Mouse (Mus musculus): ENCODE measurements at regions not wholly inside any gene's neighbourhood (a gene's known extent, or its start where the extent isn't known, plus 50 kb on each side); places are given as distances from the start of the nearest gene placed in this dataset.

- Histone ChIP-seq H3K27ac (replicated peaks) (no peak overlapping the region), H3K4me1 (replicated peaks; ENCODE audit: control insufficient read depth, insufficient read depth) (no peaks in the 10 kb centered on the region), H3K36me3 (ENCODE audit: control insufficient read depth, insufficient read depth, low read length) (no peaks in the 10 kb centered on the region), H3K9ac (ENCODE audit: low read length) (no peak overlapping the region), H3K4me2 (replicated peaks; ENCODE audit: low read depth) (no peak overlapping the region), H3K27me3 (ENCODE audit: control insufficient read depth, insufficient read depth, low read length) (no peaks in the 10 kb centered on the region), H3K4me3 (ENCODE audit: low read depth, low read length) (no peak overlapping the region), H3K9me3 (ENCODE audit: control insufficient read depth, low read length) (no peaks in the 10 kb centered on the region)
- ATAC-seq (ENCODE audit: low FRiP score, low TSS enrichment) (no peak), DNase-seq (ENCODE audit: low spot score) (no peak)
- TF ChIP-seq EP300 (optimal IDR thresholded peaks at IDR 0.05) (no peak), CTCF (IDR thresholded peaks at IDR 0.05; ENCODE audit: low read depth) (0 out of 2 replicates have a peak, but pooled peaks have one; percentile 4)
- WGBS: 79% methylated on average over 8 of the region's 8 CpGs
Observed at GRCm38 (mm10) chr10:83906751-83907150, 184.1 kb downstream of the 1500009L16Rik start.

- Histone ChIP-seq H3K27me3 (ENCODE audit: control insufficient read depth, insufficient read depth, low read length) (no peaks in the 10 kb centered on the region), H3K9ac (ENCODE audit: low read length) (no peak overlapping the region), H3K9me3 (ENCODE audit: control insufficient read depth, low read length) (no peaks in the 10 kb centered on the region), H3K4me2 (replicated peaks; ENCODE audit: low read depth) (no peak overlapping the region), H3K4me1 (replicated peaks; ENCODE audit: control insufficient read depth, insufficient read depth) (no peaks in the 10 kb centered on the region), H3K27ac (replicated peaks) (no peak overlapping the region), H3K4me3 (ENCODE audit: low read depth, low read length) (no peak overlapping the region), H3K36me3 (ENCODE audit: control insufficient read depth, insufficient read depth, low read length) (no peaks in the 10 kb centered on the region)
- DNase-seq (ENCODE audit: low spot score) (no peak), ATAC-seq (ENCODE audit: low FRiP score, low TSS enrichment) (no peak)
- 84% methylated on average over 10 of the region's 10 CpGs for whole genome bisulfite sequencing
- TF ChIP-seq CTCF (IDR thresholded peaks at IDR 0.05; ENCODE audit: low read depth) (no peak), EP300 (optimal IDR thresholded peaks at IDR 0.05) (no peak)
Observed at GRCm38 (mm10) chr10:83910649-83911370, 188.1 kb downstream of the 1500009L16Rik start.

GRCm38 (mm10) chr10:83914401-83915132 lies 191.9 kb downstream of the 1500009L16Rik start:
- H3K9ac ChIP-seq (ENCODE audit: low read length): no peak overlapping the region
- WGBS: 26% methylated on average over 12 of the region's 12 CpGs
- H3K9me3 ChIP-seq (ENCODE audit: control insufficient read depth, low read length): no peaks in the 10 kb centered on the region
- H3K27me3 ChIP-seq (ENCODE audit: control insufficient read depth, insufficient read depth, low read length): no peaks in the 10 kb centered on the region
- no peak overlapping the region for H3K4me3 ChIP-seq (ENCODE audit: low read depth, low read length)
- no peak overlapping the region for H3K4me2 ChIP-seq (replicated peaks; ENCODE audit: low read depth)
- no peak for TF ChIP-seq EP300 (optimal IDR thresholded peaks at IDR 0.05)
- TF ChIP-seq CTCF (IDR thresholded peaks at IDR 0.05; ENCODE audit: low read depth): no peak
- no peaks in the 10 kb centered on the region for H3K36me3 ChIP-seq (ENCODE audit: control insufficient read depth, insufficient read depth, low read length)
- no peaks in the 10 kb centered on the region for H3K4me1 ChIP-seq (replicated peaks; ENCODE audit: control insufficient read depth, insufficient read depth)
- DNase-seq (ENCODE audit: low spot score) (no peak), ATAC-seq (ENCODE audit: low FRiP score, low TSS enrichment) (no peak)
- no peak overlapping the region for H3K27ac ChIP-seq (replicated peaks)

GRCm38 (mm10) chr10:83915133-83915730 lies 192.6 kb downstream of the 1500009L16Rik start:
- no peaks in the 10 kb centered on the region for H3K36me3 ChIP-seq (ENCODE audit: control insufficient read depth, insufficient read depth, low read length)
- no peak overlapping the region for H3K4me2 ChIP-seq (replicated peaks; ENCODE audit: low read depth)
- no peaks in the 10 kb centered on the region for H3K9me3 ChIP-seq (ENCODE audit: control insufficient read depth, low read length)
- H3K9ac ChIP-seq (ENCODE audit: low read length): no peak overlapping the region
- no peak overlapping the region for H3K4me3 ChIP-seq (ENCODE audit: low read depth, low read length)
- DNase-seq (ENCODE audit: low spot score): no peak
- H3K4me1 ChIP-seq (replicated peaks; ENCODE audit: control insufficient read depth, insufficient read depth): no peaks in the 10 kb centered on the region
- TF ChIP-seq CTCF (IDR thresholded peaks at IDR 0.05; ENCODE audit: low read depth) (no peak), EP300 (optimal IDR thresholded peaks at IDR 0.05) (no peak)
- 49% methylated on average over 9 of the region's 9 CpGs for WGBS
- H3K27ac ChIP-seq (replicated peaks): no peak overlapping the region
- H3K27me3 ChIP-seq (ENCODE audit: control insufficient read depth, insufficient read depth, low read length): no peaks in the 10 kb centered on the region
- no peak for ATAC-seq (ENCODE audit: low FRiP score, low TSS enrichment)

GRCm38 (mm10) chr10:83926990-83927389 lies 204.3 kb downstream of the 1500009L16Rik start:
- DNase-seq (ENCODE audit: low spot score): no peak

More at GRCm38 (mm10) chr10:83926990-83927389, 204.3 kb downstream of the 1500009L16Rik start:
- Histone ChIP-seq H3K4me2 (replicated peaks; ENCODE audit: low read depth) (no peak overlapping the region), H3K27me3 (ENCODE audit: control insufficient read depth, insufficient read depth, low read length) (no peaks in the 10 kb centered on the region), H3K4me3 (ENCODE audit: low read depth, low read length) (no peak overlapping the region), H3K4me1 (replicated peaks; ENCODE audit: control insufficient read depth, insufficient read depth) (no peaks in the 10 kb centered on the region), H3K36me3 (ENCODE audit: control insufficient read depth, insufficient read depth, low read length) (no peaks in the 10 kb centered on the region), H3K9me3 (ENCODE audit: control insufficient read depth, low read length) (no peaks in the 10 kb centered on the region), H3K9ac (ENCODE audit: low read length) (no peak overlapping the region), H3K27ac (replicated peaks) (no peak overlapping the region)
- WGBS: 44% methylated on average over 4 of the region's 4 CpGs
- no peak for ATAC-seq (ENCODE audit: low FRiP score, low TSS enrichment)
- no peak for TF ChIP-seq EP300 (optimal IDR thresholded peaks at IDR 0.05)
- no peak for TF ChIP-seq CTCF (IDR thresholded peaks at IDR 0.05; ENCODE audit: low read depth)
